Mouse (Mus musculus) heart, postnatal 0 days (tissue): ENCODE results near the gene Sec11a. TPM values are rescaled to one million over a fixed set of nuclear protein-coding genes. Genes with fewer than 3 reads are reported as not detected.

Experiments used
- ATAC-seq: fragments of 200-750 bp; cut with Nextera tagmentation; 2 replicates; pipeline ENCODE4 v1.8.0; 2017; ENCODE audit warnings: low read depth, moderate number of reproducible peaks, moderate library complexity; ENCODE audit not compliant: insufficient read depth
- DNase-seq: peaks from one replicate; pipeline ENCODE4 v3.0.0-alpha.2; 2016; ENCODE audit warnings: low spot score
- H3K27ac ChIP-seq: fragments of 300-500 bp; sonication (generic); 2 replicates; pipeline ENCODE4 v1.5.1; 2014; ENCODE audit warnings: low read depth, mild to moderate bottlenecking
- H3K27me3 ChIP-seq: fragments of 300-500 bp; sonication (generic); 2 replicates; pipeline ENCODE4 v1.6.1; 2014; ENCODE audit warnings: low read length, mixed read lengths; ENCODE audit not compliant: control insufficient read depth, insufficient read depth
- H3K36me3 ChIP-seq: fragments of 300-500 bp; sonication (generic); replicated peaks from 2 replicates; pipeline ENCODE4 v1.6.1; 2014; ENCODE audit warnings: low read length, mixed read lengths; ENCODE audit not compliant: control insufficient read depth, insufficient read depth
- H3K4me1 ChIP-seq: fragments of 300-500 bp; sonication (generic); 2 replicates; pipeline ENCODE4 v1.6.1; 2014; ENCODE audit warnings: antibody characterized with exemption; ENCODE audit not compliant: control insufficient read depth, insufficient read depth
- H3K4me2 ChIP-seq: fragments of 300-500 bp; sonication (generic); 2 replicates; pipeline ENCODE4 v1.6.1; 2014; ENCODE audit warnings: low read depth, mild to moderate bottlenecking, low read length, moderate library complexity
- H3K4me3 ChIP-seq: fragments of 300-500 bp; sonication (generic); 2 replicates; pipeline ENCODE4 v1.5.1; 2014; ENCODE audit warnings: low read depth, low read length
- H3K9ac ChIP-seq: fragments of 300-500 bp; sonication (generic); replicated peaks from 2 replicates; pipeline ENCODE4 v1.6.1; 2014; ENCODE audit warnings: low read depth, low read length, mixed read lengths
- H3K9me3 ChIP-seq: fragments of 300-500 bp; sonication (generic); replicated peaks from 2 replicates; pipeline ENCODE4 v1.6.1; 2016; ENCODE audit warnings: low read length; ENCODE audit not compliant: control insufficient read depth
- CTCF ChIP-seq: IDR thresholded peaks from 2 replicates; pipeline ENCODE4 v1.5.1; 2016; ENCODE audit warnings: antibody characterized with exemption, control low read depth, low read depth
- EP300 ChIP-seq: IDR thresholded peaks from 2 replicates; pipeline ENCODE4 v1.6.1; 2016; ENCODE audit warnings: antibody characterized with exemption, low read depth
- WGBS: fragments of 180-500 bp; shearing (Covaris S2); extraction: QIAGEN DNeasy Blood & Tissue Kit; methylation state at CpG from one replicate; pipeline ENCODE4 v1.1.7; 2014; 5-methylcytosine and 5-hydroxymethylcytosine counted together
- polyA plus RNA-seq: library from polyadenylated mRNA; unstranded; fragments of >200 nt; fragmentation: Nextera tagmentation; extraction: Ambion mirVana; gene quantifications from 2 replicates; pipeline ENCODE4 v1.2.1, GENCODE M21; 2015
- total RNA-seq: library from RNA; depleted of rRNA; stranded (reverse); fragments of >200 nt; gene quantifications from 2 replicates; pipeline ENCODE4 v1.2.3, GENCODE M21; 2014; ENCODE audit warnings: low replicate concordance

Sec11a gene
- total and polyA plus RNA-seq, 2 experiments from 2014 or later: 79.2 to 104 TPM

DNA sequence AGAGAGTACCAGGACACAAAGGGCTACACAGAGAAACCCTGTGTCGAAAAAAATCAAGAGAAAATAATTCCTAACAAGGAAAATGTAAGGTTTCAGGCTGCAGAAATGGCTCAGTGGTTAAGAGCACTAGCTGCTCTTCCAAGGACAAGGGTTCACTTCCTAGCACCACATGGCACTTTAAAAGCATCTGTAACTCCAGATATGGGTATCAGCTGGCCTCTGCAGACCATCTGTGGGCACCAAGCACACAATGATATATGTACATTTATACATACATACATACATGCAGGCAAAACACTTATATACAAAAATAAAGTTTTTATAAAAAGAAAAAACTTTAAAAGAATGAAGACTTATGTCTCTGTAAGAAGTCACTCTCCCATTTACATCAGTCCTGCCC, 11.7 kb downstream of the Sec11a start:
- no peak overlapping the region for H3K27ac ChIP-seq
- DNase-seq (no peak), ATAC-seq (no peak)
- no peak overlapping the region for H3K4me2 ChIP-seq
- 82% methylated on average over 1 of the region's 1 CpGs for WGBS
- H3K36me3 ChIP-seq: peaks cover 23% of the 10 kb centered on the region
- TF ChIP-seq EP300 (no peak), CTCF (no peak)
- peaks cover 22% of the 10 kb centered on the region for H3K4me1 ChIP-seq
- no peak overlapping the region for H3K4me3 ChIP-seq
- no peaks in the 10 kb centered on the region for H3K9me3 ChIP-seq
- no peaks in the 10 kb centered on the region for H3K27me3 ChIP-seq
- H3K9ac ChIP-seq: no peak overlapping the region

DNA sequence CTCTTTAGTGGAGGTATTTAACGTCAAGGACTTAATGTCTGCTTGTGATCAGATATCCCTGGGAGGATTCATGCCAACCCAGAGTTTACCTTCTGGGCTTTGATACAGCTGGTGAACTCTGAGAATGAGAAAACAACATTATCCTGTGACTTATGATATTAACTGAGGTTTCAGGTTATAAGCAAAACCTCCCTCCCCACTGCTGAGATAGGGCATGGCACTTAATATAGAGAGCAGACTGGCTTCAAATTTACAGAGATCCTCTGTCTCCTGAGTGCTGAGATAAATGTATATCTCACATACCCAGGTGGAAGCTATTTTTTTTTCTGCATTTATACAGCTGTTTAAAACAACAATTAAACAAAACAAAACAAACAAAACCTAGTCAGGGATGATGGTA, 14.8 kb downstream of the Sec11a start:
- Histone ChIP-seq H3K36me3 (peaks cover 26% of the 10 kb centered on the region), H3K4me3 (no peak overlapping the region), H3K4me1 (peaks cover 22% of the 10 kb centered on the region), H3K27ac (no peak overlapping the region), H3K9me3 (no peaks in the 10 kb centered on the region), H3K27me3 (no peaks in the 10 kb centered on the region), H3K9ac (no peak overlapping the region), H3K4me2 (no peak overlapping the region)
- TF ChIP-seq EP300 (no peak), CTCF (no peak)
- 74% methylated on average over 1 of the region's 1 CpGs for WGBS
- DNase-seq (no peak), ATAC-seq (no peak)

DNA sequence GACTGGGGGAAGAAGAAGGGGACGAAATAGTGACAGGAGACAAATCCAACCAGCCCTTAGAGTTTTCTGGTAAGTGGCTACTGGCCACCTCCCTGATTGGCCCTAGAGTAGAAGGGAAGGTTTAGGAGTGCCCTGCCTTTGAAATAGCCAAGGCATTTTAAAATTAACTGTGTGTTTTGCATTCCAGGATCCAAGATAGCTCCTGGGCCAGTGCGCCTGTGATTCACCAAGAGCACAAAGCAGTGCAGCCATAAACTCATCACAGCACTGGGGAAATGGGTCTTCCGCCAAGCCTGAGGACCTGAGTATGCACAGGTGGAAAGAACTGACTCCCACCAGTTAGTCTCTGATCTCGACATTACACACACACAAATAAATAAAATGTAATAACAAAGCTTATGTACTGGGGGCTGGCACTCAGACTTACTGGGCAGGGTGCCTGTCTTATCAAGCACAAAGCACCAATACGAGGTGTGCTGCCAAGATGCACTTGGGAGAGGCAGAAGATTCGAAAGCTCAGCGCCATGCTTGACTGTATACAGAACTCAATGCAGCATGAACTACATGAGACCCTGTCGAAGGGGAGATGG, 15.9 kb downstream of the Sec11a start:
- Histone ChIP-seq H3K27me3 (no peaks in the 10 kb centered on the region), H3K36me3 (peaks cover 36% of the 10 kb centered on the region), H3K4me3 (no peak overlapping the region), H3K9me3 (no peaks in the 10 kb centered on the region), H3K27ac (peak overlapping the region; percentile 77), H3K9ac (no peak overlapping the region), H3K4me2 (peak overlapping the region; percentile 25; the same call in 1 of the 2 replicates), H3K4me1 (peaks cover 18% of the 10 kb centered on the region)
- DNase-seq: peak; percentile 49
- peak; percentile 79 for ATAC-seq
- 38% methylated on average over 8 of the region's 8 CpGs for WGBS
- no peak for TF ChIP-seq CTCF

DNA sequence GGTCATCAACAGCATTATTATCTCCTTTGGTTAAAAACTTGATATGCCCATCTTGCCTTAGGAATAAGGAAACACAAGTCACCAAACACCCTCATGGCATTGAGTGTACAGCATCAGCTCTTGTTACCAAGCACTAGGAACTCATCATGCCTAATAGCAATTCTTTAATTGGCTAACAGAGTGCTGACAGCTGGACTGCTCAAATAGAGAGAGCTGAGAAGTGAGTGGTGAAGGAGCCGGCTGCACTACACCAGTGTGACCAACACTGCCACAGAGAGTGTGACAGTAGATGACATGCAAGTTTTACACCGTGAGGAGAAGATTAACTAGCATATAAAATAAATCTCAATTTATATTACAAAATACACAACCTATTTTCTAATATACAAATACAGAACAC, 24.4 kb downstream of the Sec11a start:
- Histone ChIP-seq H3K9me3 (no peaks in the 10 kb centered on the region), H3K27me3 (no peaks in the 10 kb centered on the region), H3K9ac (no peak overlapping the region), H3K36me3 (peaks cover 60% of the 10 kb centered on the region), H3K27ac (no peak overlapping the region), H3K4me3 (no peak overlapping the region), H3K4me2 (no peak overlapping the region), H3K4me1 (no peaks in the 10 kb centered on the region)
- 44% methylated on average over 2 of the region's 2 CpGs for WGBS
- ATAC-seq (peak; percentile 95), DNase-seq (peak; percentile 63)
- TF ChIP-seq CTCF: no peak
- TF ChIP-seq EP300: no peak

DNA sequence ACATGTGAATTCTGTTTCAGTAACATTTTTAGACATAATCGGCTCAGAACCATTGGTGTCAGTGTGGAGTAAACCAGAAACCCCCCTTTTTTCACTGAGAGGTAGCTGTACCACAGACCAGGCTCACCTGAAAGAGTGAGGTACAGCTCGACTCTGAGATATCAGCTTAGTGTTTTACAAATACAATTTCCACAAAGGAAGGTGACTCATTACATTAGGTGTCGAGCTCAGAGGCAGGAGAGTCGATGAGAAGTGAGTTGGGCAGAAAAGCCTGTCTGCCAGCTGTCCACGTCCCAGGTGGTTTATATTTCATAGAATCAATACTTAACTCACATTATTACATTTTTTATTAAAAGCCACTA, 28.0 kb downstream of the Sec11a start:
- H3K4me2 ChIP-seq: no peak overlapping the region
- no peak overlapping the region for H3K9ac ChIP-seq
- no peak overlapping the region for H3K4me3 ChIP-seq
- no peak for ATAC-seq
- no peaks in the 10 kb centered on the region for H3K4me1 ChIP-seq
- H3K36me3 ChIP-seq: peaks cover 55% of the 10 kb centered on the region
- TF ChIP-seq EP300 (no peak), CTCF (no peak)
- DNase-seq: no peak
- H3K27ac ChIP-seq: no peak overlapping the region
- H3K9me3 ChIP-seq: no peaks in the 10 kb centered on the region
- H3K27me3 ChIP-seq: no peaks in the 10 kb centered on the region
- 75% methylated on average over 5 of the region's 5 CpGs for WGBS

DNA sequence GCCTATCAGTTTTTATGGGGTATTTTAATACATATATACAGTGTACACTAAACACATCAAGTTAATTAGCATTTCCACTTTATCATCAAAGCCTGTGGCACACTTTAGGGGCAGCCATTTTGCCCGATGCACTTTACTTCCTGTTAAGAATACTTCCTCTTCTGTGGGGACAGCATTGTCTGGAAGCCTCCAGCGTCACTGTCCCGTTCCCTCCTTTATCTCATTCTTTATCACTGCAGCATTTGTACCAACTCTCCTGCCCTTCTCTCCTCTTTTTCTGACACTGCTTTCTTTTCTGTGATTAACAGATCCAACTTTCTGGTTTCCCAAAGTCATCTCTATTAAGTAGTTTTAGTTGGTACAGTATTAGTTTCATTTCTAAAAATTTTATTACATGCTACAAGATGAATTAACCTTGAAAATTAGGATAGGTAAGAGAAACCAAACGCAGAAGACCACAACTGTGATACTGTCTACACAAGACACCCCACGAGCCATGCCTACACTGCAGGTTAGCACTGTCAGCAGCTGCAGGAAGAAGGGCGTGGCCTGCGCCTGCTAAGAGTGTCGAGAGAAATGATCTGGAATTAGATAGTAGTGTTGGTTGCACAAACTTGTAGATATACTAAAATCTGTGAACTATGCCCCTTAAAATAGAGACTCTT, 28.5 kb downstream of the Sec11a start:
- no peak overlapping the region for H3K4me3 ChIP-seq
- 70% methylated on average over 8 of the region's 8 CpGs for WGBS
- ATAC-seq (no peak), DNase-seq (no peak)
- no peak overlapping the region for H3K9ac ChIP-seq
- H3K4me2 ChIP-seq: no peak overlapping the region
- H3K36me3 ChIP-seq: peaks cover 55% of the 10 kb centered on the region
- no peaks in the 10 kb centered on the region for H3K4me1 ChIP-seq
- H3K9me3 ChIP-seq: no peaks in the 10 kb centered on the region
- TF ChIP-seq CTCF (no peak), EP300 (no peak)
- H3K27me3 ChIP-seq: no peaks in the 10 kb centered on the region
- H3K27ac ChIP-seq: no peak overlapping the region
